Mouse (Mus musculus) lung, postnatal 4 days (tissue): ENCODE measurements around the gene Defb10.
"Not testable (repeated sequence)": the region's sequence is repeated elsewhere in the genome, so short reads cannot be mapped to it uniquely, and the experiment has no call there.

Experiments used
- DNase-seq, 2 experiments: peaks; one replicate each; pipeline ENCODE4 v3.0.0; 2021

Gene Defb10

GRCm38 (mm10) chr8:21858586-21858985 lies at the start of gene Defb10:
Gene Defb10, plus strand, starts transcription at chr8:21858901.
- DNase-seq = not testable (repeated sequence)

DNA sequence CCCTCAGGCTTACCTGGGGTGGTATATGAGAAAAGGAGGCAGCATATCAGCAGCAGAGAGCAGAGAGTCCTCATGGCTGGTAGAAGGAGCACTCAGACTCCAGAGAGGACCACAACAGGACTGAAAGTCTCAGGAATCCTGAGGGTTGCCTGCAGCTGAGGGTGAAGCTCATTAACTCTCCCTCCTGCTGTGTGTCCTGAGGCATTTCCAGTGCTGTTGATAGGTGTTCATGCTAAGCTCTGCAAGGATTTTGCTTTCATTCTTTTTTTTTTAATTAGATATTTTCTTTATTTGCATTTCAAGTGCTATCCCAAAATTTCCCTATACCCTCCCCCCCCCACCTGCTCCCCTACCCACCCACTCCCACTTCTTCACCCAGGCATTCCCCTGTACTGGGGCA lies 26.6 kb downstream of the Defb10 start, which contains the start of gene Defb9:
TSS of gene Defb9 (minus strand) at position 101 of the 400 bp plus-strand sequence.
- not testable (repeated sequence) for DNase-seq

- not testable (repeated sequence) for DNase-seq
Observed at GRCm38 (mm10) chr8:21906290-21906689, 47.6 kb downstream of the Defb10 start, which contains the start of gene Defb11. Gene Defb11, minus strand, starts transcription at chr8:21906412.
